Mouse (Mus musculus): Measurements from ENCODE around the gene Derl3.

- TF ChIP-seq CTCF (IDR thresholded peaks at IDR 0.05; ENCODE audit: borderline replicate concordance, control insufficient read depth, extremely low read depth, insufficient read depth, low read length, poor library complexity) = no peak
- no peak for TF ChIP-seq POLR2A (IDR thresholded peaks at IDR 0.05; ENCODE audit: control insufficient read depth, extremely low read depth, insufficient read depth, low read length, poor library complexity)
These were observed 4.9 kb downstream of the Derl3 start for GRCm38 (mm10) chr10:75898039-75898564.

All from thymus, adult 2 months (tissue).